Mouse (Mus musculus) erythroblast, embryonic 14.5 days (primary cell): Measurements from ENCODE around the gene Bahcc1.

Source experiments
- GATA1 ChIP-seq: IDR thresholded peaks from 2 replicates; pipeline ENCODE4 v1.6.1; 2012; ENCODE audit warnings: low read length, inconsistent platforms, mixed read lengths
- TAL1 ChIP-seq: IDR thresholded peaks from 3 replicates; pipeline ENCODE4 v1.6.1; 2012; ENCODE audit warnings: low read length, inconsistent platforms, mixed read lengths

GRCm38 (mm10) chr11:120209462-120209861 lies 23.3 kb upstream of the Bahcc1 start:
- TF ChIP-seq TAL1, result no peak
- TF ChIP-seq GATA1, result no peak
